Mouse (Mus musculus): Measurements from ENCODE around the gene Syt1.

Gene Syt1

DNA sequence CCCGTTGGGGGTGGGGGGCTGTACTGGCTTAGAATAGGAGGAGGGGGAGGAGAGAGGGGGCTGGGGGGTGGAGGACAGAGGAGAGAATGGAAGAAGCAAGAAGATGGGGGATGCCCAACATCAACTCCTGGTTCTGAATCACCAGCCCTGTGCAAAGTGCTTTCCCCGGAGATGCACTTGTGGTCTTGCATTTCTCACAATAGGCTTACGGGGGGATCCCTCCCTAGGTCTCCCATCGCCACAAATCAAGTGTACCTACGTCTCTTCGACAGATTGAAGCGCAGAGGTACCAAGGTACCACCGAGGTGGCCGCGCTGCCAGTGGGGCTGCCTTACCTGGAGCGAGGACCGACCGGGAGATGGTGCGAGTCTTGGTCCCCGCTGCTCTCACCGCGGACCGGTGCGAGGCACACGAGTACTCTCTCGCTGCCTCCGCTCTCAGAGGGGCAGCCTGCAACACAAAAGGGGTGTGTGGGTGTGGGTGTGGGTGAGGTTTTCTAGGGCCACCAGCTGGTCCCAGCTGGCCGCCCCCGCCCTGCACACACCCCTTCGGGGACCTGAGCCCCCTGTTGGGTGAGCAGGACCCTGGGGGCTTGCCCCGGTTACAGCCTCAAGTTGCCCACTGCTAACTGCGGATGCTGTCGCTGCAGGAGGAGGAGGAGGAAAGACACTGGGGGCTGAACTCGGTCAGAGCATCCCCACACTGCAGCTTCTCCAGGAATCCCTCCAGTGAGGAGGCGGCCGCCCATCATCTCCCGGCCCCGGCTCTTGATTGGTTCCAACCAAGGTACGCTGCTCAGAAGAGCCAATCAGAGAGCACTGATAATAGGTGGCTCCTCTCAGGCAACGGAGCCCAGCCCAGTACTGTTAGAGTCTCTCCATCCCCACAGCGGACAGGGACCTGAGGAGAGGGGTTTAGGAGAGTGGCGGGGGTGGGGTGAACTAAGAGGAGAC lies at the start of gene Syt1:
Gene Syt1, minus strand, starts transcription at position 742 of the 953 bp plus-strand sequence.
- peak; percentile 95 for DNase-seq

DNA sequence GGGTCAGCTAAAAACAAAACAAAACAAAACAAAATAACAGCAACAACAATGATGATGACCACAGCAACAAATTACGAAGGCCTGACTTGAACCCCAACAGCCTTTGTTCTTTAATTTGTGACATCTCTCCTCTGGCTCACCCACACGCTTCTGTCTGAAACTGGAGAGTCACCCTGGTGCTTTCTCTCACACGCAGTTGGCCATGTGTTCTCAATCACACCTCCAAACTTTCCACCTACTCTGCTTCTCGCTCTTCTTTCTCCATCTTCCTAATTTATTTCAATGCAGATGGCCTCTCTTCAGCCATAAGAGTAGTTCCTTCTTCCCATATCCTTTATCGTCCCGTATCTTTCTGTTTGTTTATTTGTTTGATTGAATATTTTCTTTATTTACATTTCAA lies 45.7 kb upstream of the Syt1 start:
- no peak for DNase-seq

DNA sequence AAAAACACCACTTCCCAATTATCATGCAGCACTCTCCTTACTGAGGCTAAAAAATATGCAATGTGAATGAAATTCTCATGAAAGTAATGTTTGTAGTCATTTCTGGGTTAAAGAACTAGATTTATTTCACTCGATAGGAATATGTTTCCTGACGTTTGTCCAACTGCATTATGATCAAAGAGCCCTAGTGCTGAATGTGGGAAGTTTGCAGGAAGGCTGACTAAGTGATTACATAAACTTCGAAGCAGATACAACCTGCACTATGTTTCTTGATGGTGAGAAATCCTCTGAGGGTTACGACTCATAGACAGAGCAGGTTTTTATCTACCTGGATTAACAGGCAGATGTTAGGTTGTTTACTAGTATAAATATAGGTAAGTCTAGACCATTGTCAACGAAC lies 36.8 kb upstream of the Syt1 start:
- no peak for DNase-seq

DNA sequence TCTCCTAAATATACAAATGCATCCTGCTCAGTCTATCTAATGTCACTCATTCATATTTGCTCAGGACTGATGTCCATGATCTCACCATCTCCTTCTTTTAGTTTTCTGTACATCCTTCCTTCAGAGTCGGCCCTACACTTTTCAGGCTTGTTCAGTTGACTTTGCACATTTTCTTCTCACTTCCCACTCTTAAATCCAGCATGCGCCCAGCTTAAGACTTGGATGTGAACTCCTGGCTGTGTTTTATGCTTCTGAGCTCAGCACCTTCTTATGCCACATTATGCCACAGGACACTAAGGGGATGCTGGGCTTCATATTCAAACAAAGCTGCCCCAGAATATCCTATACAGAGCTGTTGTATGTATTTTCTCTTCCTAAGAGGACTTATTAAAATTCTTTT lies 36.2 kb upstream of the Syt1 start:
- no peak for DNase-seq

DNA sequence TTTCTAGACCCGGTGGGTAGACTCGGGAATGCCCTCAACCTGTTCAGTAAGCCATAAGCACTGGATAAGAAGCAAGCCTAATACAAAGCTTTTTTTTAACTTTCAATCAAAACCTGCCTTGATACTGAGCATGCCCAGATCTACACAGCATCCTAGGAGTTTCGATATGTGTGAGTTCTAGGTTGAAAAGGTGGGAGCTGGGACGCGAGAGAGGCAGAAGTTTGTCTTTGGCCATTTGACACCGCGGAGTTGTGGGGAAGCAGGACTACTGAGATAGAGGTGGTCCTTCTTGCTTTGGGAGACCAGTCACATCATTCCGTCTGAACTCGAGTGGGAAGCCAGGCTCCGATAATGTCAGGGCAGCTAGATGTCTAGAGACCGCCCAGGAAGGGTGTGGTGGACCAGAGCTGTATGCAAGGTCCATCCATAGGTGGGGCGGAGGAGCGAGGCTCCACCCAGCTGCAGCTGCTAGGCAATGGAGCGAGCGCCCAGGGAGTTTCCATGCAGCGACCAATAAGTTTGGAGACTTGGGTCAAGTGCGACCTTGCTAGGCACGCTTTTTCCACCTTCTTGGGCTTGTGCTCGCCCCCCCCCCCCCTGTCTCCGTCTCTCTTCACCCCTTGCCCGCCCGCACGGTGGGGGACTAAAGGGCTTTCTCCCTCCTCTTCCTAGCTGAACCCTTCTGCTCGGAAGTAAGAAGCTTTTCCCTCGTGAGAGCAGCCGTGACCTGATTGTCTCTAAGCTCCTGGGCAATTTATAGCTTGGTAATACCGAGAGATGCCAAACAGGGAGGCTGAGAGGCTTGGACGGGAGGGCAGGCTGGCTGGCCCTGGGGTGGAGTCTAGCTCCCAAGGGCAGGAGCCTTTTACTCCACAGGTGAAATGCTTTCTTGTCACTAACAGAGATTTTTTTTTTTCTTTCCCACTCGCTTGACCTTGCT lies 714 bp upstream of the Syt1 start:
- peak; percentile 61 for DNase-seq

DNA sequence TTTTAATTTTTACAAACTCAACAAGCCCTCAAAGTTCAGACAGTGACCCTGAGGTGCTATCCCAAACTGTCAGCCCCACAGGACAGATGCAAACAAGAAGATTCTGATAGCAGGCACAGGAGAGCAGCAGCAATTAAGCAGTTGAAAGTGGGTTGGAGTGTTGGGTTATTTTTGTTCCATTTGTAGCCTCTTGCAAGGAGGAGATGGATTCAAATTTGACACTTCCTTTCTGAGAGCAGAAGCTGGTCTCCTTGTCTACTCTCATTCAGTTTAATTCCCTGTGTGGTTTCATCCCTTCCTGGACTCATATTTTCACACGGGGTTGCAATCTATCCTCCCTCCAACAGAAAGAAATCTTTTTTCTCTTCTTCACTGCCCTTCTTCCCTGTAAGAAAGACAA lies 951 bp downstream of the Syt1 start:
- no peak for DNase-seq

DNA sequence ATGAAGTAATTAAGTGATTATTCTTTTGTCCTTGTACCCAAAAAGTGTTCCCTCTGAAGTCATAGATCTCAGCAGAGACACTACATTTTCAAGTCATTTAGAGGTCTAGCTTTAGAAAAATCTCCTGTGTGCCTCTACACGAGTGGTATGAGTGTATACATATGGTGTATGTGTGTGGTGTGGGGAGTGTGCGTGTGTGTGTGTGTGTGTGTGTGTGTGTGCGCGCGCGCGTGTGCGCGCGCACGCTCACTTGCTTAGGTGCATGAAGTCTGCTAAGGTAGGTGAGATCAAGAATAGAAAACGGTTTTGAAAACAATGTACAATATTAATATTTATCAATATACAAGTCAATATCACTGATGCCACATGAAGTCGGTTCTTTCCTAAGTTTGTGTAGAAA lies 2.3 kb downstream of the Syt1 start:
- DNase-seq: no peak

DNA sequence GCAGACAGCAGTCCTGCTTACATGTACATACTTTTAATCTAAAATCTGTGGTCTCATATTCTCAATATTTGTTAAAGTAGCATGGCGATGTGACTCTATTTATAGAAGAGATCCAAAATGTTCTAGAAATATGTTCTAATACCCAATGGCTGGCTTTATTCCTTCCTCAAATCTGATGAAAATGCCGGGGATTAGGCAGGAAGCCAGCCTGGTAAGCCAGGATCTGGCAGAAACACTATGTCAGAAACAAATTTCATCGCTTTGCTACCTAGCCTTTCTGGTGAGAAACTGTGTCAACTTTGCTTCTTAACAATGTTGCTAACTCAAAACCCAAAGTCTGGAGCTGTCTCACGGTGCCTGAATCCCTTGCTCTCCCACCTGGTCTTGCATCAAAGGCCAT lies 7.3 kb downstream of the Syt1 start:
- peak; percentile 49 for DNase-seq

DNA sequence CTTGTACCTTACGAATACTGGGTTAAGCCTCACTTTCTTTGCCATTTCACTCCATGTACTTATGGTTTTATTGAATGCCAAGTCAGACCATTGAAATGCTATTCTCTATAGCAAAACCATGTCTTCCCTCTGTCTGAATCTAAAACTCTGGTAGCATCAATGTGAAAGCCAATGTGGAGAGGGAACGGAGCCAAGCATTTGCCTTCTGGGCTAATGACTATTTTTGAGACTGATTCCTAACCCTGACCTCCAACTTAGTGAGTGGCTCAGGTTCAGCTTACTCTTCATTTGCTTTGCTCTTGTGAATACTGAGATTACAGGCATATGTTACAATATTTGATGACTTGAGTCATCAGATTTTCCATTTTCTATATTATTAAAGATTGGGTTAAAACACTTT lies 23.5 kb downstream of the Syt1 start:
- DNase-seq: no peak

DNA sequence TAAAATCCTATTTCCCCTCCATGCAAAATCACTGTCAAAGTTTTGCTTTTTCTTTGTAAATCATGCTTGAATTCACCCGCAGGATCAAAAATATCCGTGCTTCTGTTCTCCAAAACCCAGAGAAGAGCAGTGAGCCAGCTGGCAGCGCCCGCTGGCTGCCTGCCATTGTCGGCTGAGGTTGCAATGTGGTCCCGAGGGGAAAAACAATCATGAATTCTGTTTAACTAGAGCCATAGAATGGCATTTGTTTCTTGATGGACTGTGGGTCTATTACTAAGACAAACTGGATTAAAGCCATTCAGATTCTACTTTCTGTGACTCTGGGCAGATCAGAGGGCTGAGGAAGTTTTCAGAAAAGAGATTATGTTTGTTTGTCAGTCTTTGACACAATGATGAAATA lies 31.1 kb downstream of the Syt1 start:
- peak; percentile 84 for DNase-seq

DNA sequence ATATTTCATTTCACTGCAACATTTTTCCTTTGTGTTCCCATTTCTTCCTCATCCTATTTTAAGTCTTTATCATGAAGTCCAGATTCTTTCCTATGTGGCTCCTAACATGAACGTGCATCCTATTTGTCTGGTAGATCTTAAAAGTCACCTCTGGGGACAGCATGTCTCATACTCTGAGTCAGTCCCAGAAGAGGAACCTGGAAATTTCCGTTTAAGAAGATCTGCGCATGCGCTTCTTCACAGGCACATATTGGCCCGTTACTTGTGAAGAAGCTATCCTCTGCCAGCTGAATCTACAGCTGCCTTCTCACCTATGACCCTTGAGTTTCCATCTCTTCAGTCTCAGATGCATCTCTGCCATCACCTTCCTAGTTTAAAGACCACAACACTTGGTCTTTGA lies 55.8 kb downstream of the Syt1 start:
- no peak for DNase-seq

DNA sequence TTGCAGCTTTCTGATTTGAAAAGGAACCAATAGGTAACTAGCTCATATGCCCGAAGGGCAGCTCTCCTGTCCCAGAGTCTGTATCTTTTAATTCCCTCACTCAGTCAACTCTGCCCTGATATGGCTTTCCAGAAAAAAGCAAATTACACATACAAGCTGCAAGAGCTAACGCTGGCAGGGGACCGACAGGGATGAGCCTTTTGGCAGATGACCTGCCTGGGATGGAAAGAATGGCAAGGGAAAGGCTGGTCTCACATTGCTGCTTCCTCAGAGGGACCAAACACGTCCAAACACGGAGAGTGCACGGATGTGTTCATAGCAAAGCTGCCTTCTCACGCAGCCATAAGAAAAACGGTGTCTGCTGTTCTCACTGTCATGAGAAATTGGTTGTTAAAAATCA lies 58.6 kb downstream of the Syt1 start:
- DNase-seq: no peak

DNA sequence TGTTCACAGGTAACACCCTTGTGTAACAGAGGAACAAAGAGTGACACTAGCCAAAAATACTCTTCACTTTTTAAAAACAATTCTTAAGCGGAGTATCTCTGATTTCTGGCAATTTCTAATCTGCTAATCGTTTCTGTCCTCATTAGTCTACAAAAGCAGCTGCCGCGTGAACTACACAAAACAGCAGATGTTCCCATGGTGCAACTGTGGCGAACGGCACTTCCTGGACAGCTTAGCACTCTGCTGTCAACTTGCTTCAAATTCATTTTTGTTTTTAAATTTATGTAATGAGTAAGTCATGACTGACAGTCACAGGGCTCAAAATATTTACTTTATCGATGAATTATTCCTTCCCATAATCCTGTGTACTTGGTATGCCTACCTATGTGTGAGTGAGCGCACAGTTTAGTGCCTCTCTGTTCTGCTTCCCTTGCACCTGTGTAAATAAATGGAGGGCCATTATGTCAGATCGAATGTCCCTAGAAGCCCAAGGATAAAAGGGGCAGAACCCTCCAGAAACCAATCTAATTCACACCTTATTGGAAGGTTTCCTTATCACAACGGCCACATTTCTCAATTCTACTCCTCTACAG lies 73.8 kb downstream of the Syt1 start:
- DNase-seq: peak; percentile 71

DNA sequence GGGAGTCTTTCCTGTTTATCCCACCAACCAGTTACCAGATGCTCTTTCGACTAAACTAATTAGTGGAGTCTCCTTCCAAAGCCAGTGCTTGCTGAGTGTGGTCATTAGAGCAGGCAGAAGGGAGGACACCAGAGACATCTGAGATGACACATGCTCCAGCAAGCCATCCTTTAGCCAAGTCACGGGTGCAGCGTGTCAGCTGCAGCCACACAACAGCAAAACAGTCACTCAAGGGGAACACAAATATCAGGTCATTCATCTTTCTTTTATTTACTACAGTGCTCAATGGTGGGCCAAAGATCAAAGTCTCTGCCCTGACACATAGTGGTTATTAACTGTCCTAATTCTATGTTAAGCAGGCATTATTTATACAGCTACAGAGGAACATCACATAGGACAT lies 80.5 kb downstream of the Syt1 start:
- no peak for DNase-seq

DNA sequence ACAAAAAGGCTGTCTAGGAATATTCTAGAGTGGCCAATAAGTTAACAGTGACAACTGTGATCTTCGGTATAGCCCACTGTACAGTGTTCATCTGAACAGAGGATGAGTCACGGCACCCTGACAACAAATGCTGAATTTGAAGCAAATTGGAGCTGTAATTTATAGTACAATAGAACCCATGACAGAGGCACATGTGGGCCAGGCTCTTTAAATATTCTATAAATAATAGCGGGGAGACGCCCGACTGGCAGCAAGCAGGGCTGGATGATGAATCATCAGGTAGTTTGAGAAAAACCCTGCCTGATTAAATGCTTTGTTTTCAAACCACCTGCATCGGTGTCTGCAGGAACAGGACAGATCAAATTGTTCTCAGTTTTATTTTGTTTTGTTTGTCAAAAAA lies 81.1 kb downstream of the Syt1 start:
- DNase-seq: peak; percentile 48

DNA sequence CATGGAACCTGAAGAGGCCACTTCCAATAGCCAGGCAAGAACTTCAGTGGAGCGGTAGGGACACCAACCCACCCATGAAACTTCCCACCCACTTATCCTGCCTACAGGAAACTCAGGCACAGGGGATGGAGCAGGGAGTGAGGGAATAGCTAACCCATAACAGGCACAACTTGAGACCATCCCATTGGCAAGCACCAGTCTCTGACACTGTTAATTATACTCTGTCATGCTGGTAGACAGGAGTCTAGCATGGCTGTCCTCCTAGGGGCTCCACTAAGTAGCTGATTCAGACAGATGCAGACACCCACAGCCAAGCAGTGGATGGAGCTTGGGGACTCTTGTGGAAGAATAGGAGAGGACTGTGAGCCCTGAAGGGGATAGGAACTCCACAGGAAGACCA lies 105.5 kb downstream of the Syt1 start:
- DNase-seq: no peak

DNA sequence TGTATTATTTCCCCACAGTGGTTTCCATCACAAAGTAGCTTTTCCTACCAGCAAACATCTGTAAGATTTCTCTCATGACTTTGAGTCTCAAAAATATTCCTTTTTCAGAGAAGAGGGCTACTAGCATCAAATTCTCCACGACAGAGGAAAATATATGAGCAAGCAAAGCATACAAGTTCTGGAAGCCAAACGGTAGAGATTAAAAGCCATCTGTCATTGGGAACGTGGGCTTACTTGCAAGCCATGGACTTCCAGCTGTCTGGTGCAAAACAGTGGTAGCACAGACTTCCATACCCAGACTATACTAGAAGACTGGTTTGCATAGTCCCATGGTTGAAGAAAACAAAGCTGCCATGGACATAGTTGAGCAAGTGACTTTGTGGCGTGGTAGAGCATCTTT lies 106.4 kb downstream of the Syt1 start:
- DNase-seq: peak; percentile 83

DNA sequence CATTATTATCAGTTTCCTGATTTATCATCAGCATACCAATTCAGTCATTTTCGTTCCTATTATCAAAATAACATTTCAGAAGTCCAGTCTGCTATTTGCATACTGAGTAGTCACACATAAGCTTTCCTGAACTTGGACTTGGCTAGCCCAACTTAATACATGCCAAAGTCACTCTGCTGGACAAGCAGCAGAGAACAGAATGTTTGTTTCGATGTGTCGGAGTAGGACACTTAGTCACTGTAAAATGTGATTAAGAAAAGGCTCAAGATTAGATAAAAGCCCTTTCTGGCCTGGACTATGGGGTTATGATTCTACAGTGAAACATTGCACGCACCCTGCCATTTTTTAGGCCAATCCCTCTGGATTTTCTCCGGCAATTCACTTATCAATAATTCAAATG lies 114.3 kb downstream of the Syt1 start:
- DNase-seq: no peak

DNA sequence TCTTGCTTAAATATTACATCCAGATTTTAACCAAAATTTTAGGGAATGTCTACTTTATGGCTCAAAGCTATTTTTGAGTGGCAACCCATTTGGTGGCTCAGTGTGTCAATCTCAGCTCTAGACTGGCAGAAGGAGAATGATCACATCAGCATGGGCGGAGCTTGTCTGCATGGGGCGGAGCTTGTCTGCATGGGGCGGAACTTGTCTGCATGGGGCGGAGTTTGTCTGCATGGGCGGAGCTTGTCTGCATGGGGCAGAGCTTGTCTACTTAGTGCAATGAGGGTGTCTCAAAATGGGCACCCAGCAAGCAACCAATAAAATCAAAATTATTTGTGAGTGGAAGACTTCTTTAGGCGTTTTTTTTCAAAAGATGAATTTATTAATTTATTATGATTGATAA lies 117.5 kb downstream of the Syt1 start:
- DNase-seq: no peak

DNA sequence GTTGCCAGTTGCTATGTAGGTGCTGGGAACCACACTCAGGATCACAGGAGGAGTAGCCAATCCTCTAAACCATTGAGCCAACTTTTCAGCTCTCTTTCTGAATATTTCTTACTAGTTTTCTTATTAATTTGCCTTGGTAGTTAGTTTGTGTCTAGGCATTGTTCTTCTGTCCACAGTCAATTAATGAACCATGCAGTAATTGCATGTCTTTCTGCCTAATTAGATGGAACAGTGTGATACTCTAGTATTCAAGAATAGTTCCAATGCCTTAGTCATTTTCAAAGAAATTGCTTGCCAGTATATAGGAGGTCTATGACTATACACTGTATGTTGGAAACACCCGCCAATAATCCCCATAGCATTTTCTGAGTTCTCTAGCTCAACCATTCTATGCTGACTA lies 118.3 kb downstream of the Syt1 start:
- no peak for DNase-seq

DNA sequence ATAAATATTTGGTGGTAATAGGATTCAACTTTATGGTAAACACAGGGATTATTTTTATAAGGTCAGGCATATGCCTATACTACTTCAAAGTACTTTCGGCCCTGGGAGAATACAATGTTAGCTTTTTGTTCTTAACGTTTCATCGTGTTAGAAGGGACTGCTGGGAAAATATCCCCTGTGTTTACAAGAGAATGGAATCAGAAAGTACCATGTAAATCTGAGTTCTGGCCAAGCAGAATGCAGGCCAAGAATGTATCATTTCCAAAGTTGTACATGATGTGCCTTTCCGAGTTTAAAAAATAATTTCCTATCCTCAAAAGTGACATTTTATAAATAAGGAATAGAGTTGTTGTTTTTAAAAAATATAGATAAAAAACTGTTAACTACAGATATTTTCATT lies 121.7 kb downstream of the Syt1 start:
- DNase-seq: no peak

DNA sequence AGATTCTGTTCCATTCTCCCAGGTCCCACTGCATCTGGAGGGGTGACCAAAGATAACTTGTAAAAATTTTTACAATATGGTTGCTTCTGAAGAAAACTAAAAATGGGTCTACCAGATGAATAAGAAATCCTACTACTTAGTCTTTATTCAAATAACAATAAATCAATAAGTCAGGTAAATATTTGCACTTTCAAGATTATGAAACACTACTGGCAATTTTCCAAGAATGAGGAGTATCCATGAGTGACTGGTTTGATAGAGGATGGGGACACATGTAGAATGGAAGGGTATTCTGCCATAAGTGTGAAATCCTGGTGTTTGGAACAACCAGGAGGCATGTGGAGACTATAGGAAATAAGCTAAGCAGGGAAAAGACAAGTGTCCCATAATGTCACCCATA lies 124.0 kb downstream of the Syt1 start:
- no peak for DNase-seq

DNA sequence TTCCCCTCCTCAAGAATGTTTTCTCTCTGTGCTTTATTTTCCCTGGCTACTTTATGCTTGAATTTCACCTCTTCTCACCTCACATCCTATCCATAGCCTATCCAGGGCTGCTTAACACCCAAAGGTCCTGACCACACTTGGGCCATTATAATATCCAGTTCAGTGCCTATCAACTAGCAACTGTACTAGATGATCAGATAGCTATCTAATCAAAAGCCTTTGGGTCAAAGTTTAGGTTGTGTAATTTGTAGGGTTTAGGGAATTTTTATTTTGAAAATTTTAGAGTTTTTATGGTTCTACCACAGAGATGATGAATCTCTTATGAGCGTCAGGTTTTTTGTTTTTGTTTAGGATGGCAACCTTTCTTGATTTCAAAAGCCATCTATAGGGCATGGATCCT lies 125.0 kb downstream of the Syt1 start:
- no peak for DNase-seq

DNA sequence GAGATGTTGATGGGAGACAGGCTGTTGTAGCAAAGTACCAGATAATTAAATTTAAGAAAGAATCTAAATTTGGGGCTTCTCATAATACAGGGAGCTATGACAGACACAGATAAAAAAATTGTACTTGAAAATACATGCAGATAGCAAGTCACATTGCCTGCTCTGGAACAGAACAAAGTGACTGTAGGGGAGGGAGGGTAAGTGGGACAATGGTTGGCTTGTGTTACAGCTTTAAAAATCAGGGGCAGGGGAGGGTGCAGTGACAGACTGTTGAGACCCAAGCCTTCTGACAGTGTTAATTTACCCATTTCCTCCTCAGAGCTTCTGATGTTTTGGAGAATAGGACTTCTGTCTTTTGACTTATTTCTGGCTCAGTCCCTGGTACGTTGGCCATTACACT lies 126.3 kb downstream of the Syt1 start:
- no peak for DNase-seq
